Mouse (Mus musculus) bone marrow, adult 2 months (tissue): ENCODE data around the gene Cinp.

Experiments used
- CTCF ChIP-seq: fragments of 200-500 bp; IDR thresholded peaks from 2 replicates; pipeline ENCODE4 v1.5.1; 2011; ENCODE audit warnings: low read length, control low read depth; ENCODE audit not compliant: control insufficient read depth, insufficient read depth
- POLR2A ChIP-seq: fragments of 200-500 bp; IDR thresholded peaks from 2 replicates; pipeline ENCODE4 v1.6.1; 2011; ENCODE audit warnings: low read depth, mild to moderate bottlenecking, control low read depth, low read length, borderline replicate concordance; ENCODE audit not compliant: control insufficient read depth

- TF ChIP-seq POLR2A (no peak), CTCF (no peak)
Measured at GRCm38 (mm10) chr12:110870107-110870506, 18.8 kb downstream of the Cinp start.
